Mouse (Mus musculus) adrenal gland, postnatal 25 days (tissue): ENCODE results near the gene Prr13. TPM values are rescaled to one million over a fixed set of nuclear protein-coding genes. Genes with fewer than 3 reads are reported as not detected.

Source experiments
- DNase-seq: peaks from one replicate; pipeline ENCODE4 v3.0.0; 2021; ENCODE audit warnings: mixed read lengths
- total RNA-seq: library from RNA; stranded (reverse); gene quantifications from 2 replicates; pipeline ENCODE4 v1.2.3, GENCODE M21; 2021

Gene Prr13
- total RNA-seq, 1 experiment from 2014 or later, result 100 TPM

DNA sequence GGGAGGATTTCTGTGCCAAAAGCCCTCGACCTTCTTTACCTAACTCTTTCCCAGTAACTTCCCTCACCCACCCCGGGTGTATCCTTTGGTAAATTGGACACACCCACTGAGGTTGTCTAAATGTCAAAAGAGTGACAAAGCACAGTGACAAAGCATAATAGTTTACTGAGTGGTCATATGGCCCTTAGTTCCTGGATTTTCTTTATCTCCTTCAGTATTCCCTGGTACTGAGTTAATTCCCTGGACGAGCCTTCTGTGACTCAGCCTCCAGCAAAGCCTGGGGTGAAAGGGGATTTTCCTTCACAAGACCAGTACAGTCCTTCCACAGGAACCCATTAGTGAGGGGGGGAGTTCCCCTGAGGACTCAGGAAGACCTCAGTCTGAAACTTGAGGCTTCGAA, 2.1 kb downstream of the Prr13 start:
- DNase-seq, result no peak

- no peak for DNase-seq
Observed at GRCm38 (mm10) chr15:102461430-102462075, 2.7 kb downstream of the Prr13 start.

GRCm38 (mm10) chr15:102463666-102464065, 4.8 kb downstream of the Prr13 start:
- DNase-seq, result no peak

GRCm38 (mm10) chr15:102468675-102469370, 10.0 kb downstream of the Prr13 start:
- DNase-seq, result no peak

- DNase-seq, result peak; percentile 96
Observed at GRCm38 (mm10) chr15:102470183-102470604, 11.4 kb downstream of the Prr13 start, which contains the start of gene Pcbp2. TSS of gene Pcbp2 (plus strand) at chr15:102470539.

DNA sequence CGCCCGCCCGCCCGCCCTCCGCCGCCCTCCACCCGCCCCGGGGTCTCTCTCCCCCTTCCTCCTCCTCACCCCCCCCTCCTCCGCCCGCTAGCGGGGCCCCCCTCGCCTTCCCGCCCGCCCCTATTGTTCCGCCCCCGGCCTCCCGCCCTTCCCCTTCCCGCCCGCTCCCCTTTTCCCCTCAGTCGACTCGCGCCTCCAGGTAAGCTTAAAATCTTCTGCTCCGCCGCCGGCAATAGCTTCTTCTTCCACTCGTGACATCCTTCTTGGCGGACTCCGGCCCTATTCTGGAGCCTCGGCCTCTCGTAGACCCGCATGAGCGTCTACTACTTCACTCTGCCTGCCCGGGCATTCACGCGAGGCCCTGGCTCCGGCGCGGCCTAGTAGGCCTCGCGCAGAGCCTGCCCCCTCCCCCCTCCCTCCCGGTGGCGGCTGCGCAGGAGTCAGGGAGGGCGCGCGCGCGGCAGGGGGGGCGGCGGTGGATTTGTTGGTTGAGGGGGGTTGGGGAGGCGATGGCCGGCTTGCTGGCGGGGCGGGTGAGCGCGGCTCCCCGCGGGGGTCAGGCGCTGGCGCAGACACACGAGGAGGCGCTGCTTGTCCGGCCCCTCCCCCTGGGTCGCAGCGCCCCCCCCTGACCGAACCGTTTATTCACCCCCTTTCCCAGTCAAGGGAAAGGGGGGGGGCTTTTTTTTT, 11.9 kb downstream of the Prr13 start:
- DNase-seq, result peak; percentile 85

DNA sequence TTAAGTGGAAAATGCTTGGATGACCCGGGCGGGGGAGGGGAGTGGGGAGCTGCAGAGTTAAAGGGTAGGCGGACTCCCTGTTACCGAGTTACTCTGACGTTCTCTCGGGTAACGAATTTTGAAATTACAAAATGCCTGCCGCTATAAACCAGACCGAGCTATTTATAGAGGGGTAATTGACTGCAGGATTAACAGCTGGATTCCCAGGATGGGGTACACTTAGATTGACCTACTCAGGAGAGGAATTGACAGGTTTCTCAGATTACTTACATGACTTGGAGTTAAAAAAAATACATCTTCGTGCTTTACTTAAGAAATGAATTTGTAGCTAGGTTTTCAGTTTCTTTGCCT, 12.4 kb downstream of the Prr13 start:
- no peak for DNase-seq

DNA sequence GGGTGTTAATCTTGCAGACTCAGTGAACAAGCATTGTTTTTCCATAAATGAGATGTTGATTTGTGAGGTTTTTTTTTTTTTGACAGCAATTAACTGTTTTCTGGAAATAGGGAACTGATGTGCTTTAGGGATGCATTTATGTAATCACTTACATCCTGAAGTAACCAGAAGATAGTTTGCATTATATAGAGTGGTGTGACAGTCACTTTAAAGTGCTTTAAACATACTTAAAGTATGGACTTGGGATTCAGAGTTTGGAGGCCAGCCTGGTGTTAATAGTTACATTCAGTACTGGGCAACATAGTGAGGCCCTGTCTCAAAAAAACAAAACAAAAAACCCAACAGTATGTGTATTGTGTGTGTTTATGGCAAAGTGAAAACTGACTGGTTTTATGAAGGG, 12.9 kb downstream of the Prr13 start:
- no peak for DNase-seq

DNA sequence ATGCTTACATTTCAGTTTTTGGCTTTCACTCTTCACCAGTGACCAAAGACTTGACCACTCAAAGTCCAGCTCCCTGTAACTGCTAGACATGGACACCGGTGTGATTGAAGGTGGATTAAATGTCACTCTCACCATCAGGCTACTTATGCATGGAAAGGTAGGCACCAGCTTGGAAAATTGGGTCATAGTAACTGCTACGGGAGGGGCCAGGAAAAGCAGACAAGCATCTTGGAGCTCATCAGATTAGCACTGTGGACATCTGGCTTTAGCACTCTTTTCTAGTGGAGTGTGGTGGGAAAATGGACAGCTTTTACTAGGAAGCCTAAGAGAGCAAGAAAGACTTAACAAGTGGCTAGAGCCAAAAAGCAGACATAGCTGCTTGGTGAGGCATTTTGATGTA, 14.4 kb downstream of the Prr13 start:
- DNase-seq, result no peak

GRCm38 (mm10) chr15:102474520-102474919, 15.7 kb downstream of the Prr13 start:
- no peak for DNase-seq

GRCm38 (mm10) chr15:102483136-102483535, 24.3 kb downstream of the Prr13 start:
- no peak for DNase-seq

DNA sequence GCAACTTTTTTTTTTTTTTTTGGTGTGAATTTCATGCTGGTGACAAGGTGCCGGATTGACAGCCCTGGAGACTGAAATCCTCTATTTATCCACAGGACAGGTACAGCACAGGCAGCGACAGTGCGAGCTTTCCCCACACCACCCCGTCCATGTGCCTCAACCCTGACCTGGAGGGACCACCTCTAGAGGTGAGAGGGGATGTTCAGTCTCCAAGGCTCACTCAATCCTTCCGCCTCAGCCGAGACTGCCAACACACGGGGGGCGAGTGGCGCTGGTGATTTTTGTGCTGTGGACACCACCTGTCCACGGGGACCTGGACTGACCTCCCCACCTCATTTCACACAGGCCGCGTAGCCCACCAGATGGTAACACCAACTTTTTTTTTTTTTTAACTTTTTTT, 27.0 kb downstream of the Prr13 start:
- DNase-seq, result no peak

- no peak for DNase-seq
Observed at GRCm38 (mm10) chr15:102487664-102488063, 28.8 kb downstream of the Prr13 start.

DNA sequence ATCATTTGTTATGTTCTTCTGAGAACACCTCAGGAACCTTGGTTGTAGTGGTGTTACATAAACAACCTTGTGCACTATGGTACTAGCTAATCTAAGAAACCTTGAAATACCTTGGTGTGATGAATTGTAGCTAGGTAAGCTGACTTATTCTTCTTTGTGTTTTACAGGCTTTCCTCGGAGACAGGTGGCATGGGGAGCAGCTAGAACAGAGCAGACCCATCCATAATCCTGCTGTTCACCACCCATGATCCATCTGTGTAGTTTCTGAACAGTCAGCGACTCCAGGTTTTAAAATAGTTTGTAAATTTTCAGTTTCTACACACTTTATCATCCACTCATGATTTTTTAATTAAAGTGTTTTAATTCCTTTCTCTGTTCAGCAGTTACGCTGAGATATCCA, 39.5 kb downstream of the Prr13 start:
- DNase-seq, result no peak

DNA sequence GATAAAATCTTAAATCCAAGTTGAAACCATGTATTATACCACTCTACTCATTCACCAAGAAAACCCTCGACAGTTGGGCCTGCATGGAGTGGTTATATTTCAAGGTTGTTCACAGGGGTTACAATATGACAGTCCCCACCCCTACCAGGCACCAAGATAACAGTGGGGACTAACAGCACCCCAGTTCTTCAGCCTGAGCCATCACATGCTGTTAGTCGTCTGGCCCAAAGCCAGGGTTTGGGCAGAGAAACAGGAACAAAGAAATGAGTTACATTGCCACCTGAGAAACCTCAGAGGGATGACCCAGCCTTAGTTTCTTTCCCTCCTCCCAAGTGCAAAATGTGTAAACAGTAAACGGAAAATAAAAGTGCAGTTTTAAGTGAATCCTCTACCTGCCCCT, 40.5 kb downstream of the Prr13 start:
- no peak for DNase-seq

GRCm38 (mm10) chr15:102499851-102500250, 41.0 kb downstream of the Prr13 start:
- DNase-seq, result no peak

DNA sequence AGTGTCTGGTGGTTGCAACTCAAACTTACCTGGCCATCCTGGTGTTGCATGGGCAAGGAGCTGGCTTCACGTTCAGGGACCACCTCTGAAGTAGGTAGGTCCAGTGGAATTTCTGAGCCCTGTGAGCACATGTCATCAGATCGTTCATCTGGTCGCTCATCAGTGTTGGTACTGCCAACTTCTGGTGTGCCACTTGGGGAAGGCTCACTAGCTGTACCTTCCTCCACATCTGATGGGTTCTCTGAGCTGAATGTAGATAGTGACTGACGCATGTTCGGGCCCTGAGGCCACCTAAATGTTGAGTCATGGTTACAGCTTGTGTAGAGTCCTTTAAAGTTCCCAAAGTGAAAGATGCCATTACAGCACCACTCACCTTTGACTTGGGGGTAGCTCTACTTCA, 41.7 kb downstream of the Prr13 start:
- DNase-seq, result no peak

DNA sequence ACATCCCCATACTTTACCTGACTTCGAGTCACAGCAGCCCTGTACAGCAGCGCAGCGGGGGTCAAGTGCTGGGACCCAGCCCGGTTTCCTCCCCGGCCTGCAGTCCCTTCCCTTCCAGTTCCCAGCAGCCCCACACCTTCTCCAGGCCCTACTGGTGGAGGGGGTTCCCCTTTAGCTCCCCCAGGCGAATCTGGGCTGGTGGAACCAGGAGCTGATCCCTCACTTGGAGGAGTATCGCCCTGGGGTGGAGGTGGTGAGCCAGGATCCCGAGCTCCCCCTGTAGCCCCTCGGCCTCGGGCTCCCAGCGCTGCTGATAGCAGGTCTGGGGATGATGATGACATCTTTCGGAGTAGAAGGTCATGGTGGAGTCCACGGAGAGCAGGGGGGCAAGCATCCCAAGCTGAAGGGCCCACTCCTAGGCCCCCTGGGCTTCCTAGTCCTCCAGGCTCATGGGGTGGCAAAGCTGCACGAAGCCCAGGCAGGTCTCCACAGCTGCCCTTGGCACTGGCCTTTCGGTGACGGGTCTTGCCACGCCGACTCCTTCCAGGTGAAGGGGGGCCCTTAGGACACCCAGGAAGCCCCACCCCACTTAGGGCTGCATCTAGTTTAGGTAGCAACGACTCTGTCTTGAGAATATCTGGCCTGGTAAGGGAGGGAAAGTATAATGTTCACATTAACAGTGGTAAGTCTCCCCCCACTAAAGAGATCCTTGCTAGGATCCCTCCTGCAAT, 42.4 kb downstream of the Prr13 start:
- no peak for DNase-seq

DNA sequence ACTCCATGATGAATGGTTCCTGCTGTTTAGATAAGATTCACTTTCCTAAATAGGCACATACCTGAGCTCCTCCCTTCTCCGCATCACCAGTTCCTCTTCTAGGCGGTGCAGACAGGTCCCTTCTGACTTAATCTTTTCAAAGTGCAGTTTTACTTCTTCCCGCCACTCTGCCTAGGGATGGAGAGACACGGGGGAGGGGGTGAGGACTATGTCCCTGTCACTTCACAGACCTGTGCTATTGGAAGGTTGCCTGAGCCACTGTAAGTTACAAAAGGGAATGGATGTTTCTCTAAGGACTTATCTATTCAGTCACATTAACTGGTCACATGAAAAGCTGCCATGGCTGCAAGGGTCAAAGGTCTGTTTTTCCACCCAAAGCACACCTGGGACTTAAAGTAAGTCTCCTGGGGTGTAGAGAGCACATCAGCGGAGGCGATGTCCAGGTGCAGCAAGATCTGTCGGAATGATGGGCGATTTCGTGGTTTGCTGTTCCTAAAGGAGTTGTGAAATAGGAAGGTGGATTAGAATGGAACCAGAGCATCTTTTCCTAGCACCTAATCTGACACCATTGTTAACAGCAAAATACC, 43.5 kb downstream of the Prr13 start:
- no peak for DNase-seq

- no peak for DNase-seq
Observed at GRCm38 (mm10) chr15:102503447-102503846, 44.6 kb downstream of the Prr13 start, which contains the start of gene Gm10337. TSS of gene Gm10337 (plus strand) at chr15:102503722.

- DNase-seq, result no peak
Observed at GRCm38 (mm10) chr15:102503924-102504782, 45.3 kb downstream of the Prr13 start.
